Mouse (Mus musculus): ENCODE data around the gene Snai1.

Gene Snai1

DNA sequence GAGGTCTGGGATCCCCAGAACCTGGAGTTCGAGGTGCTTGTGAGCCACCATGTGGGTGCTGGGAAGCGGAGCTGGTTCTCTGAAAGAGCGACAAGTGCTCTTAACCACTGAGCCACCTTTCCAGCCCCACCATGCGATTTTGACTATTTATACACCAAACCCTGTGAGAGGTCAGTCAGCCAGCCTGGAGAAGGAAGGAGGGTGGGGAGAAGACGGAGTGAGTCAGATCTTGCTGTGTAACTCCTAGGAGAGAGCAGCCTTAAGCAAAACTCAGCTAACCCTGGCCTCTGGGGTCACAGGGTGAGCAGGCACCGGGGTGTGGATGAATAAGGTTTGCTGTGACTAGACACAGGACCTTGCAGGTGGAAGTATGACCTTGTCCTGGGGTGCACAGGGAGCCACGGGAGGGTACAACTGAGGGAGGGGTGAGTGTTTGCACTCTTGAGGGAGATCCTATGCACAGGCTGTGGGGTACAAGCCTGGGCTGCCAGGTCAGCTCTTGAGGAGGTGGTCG is 12.4 kb downstream of the Snai1 start:
- no peak for DNase-seq (ENCODE audit: low read depth, low spot score)

DNA sequence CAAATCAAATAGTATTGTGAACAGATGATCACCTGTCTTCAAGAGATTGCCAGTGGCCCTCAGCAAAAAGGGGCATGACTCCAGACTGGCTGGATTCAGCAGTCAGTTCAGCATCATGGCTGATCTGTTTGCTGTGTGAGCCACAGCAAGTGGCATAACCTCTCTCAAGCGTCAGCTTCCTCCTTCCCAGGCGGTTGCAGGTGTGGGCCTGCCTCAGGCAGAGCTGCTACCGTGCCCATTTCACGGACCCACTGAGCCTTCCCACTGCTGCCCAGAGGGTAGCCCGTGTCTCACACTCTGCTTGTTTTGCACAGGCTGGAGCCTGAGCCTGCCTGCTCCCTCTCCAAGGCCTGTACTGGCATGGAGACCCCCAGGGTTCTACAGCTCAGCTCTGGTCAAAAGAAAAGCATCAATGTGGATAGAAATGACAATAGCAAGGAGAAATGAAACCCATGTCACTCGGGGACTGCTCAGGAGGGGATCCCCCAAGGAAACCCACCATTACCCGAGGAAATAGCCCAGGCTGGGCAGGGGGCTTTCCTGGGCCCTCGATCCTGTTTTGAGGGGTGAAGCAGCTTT is 13.4 kb downstream of the Snai1 start:
- DNase-seq (ENCODE audit: low read depth, low spot score), result no peak

DNA sequence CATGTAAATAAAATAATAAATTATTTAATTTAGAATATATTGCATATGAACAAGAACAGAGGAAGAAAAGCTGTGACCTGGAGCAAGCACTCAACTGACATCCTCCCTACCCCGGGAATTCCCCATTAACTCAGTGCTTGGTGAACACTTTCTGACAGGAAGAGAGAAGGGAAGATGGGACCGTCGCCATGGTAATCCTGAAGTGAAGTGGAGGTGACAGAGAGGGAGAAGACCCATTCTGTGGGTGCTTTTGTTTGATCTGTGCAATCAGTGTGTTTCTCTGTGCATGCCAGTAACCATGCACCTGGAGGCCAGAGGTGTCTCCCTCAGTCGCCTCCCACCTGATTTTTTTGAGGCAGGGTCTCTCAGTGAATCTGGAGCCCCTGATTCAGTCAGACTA is 14.3 kb downstream of the Snai1 start:
- DNase-seq (ENCODE audit: low read depth, low spot score), result no peak

DNA sequence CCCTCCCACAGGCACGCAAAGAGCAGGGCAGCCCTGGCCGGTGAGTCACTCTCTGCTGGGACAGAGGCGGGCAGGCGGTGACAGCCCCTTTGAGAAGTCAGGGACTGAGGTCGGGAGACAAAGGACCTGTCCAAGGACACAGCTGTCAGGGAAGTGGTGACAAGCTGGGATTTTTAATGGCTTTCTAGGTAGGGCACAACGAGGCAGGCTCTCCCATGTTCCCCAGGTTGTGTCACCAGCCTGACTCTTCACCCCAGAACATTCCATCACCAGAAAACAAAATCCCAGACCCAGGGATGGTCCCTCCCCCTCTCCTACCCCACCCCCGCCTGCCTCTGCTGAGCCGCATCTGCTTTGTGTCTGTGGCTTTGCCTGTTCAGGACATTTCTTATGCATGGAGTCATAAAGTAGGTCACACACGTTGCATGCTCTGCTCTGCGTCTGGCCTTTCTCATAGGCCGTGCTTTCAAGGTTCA is 15.0 kb downstream of the Snai1 start:
- DNase-seq (ENCODE audit: low read depth, low spot score), result no peak

DNA sequence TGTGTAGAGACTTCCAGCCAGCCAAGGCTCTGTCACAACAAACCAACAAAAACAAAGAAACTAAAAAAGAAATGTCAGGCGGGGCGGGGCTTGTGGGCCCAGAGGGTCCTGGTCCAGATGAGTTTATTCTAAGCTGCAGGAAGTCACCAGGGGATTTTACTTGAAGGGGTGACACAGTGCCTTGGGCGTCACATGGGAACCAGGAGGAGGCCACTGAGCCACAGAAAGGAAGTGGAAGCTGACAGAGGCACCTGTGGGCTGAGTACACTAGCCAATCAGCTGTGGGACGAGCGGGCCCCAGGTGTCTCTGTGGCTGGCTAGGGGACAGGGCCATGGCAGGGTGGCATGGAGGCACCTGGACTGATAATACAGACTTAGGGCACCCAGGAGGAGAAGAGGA is 17.8 kb downstream of the Snai1 start:
- no peak for DNase-seq (ENCODE audit: low read depth, low spot score)

DNA sequence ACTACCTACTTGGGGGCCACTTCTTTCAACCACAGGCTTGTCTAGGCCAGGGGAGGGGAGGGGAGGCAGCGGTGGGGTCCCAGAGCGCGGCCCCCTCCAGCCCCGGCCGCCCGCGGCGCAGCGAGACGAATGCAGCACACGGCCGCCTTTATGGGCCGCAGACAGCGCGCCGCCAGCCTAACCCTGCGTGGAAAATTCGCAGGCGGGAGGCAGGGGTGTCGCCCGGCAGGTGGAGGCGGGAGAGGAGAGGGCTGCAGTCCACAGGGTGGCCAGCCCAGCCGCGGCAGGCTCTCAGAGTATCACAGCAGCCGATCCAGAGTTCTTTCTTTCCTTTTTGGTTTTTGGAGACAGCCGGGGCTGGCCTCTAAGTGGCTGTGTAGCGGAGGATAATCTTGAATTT is 21.4 kb downstream of the Snai1 start:
- DNase-seq (ENCODE audit: low read depth, low spot score), result no peak

DNA sequence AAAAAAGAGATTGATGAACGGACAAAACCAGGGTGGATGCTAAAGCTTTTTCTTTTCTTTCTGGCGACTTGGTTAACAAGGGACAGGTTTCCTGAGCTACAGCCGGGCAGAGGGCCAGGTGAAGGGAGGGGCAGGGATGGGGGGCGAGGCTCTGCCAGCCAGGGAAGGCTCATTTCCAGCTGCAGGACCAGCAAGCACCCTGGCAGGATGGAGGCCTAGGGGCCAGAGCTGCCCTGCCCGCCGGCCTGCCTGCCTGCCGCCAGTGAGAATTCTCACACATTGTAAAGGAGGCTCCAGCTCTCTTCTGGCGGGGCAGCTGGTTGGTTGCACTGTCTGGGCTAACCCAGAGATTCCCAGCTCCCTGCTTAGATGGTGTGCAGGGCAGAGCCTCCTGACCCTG is 24.1 kb downstream of the Snai1 start:
- DNase-seq (ENCODE audit: low read depth, low spot score), result no peak

DNA sequence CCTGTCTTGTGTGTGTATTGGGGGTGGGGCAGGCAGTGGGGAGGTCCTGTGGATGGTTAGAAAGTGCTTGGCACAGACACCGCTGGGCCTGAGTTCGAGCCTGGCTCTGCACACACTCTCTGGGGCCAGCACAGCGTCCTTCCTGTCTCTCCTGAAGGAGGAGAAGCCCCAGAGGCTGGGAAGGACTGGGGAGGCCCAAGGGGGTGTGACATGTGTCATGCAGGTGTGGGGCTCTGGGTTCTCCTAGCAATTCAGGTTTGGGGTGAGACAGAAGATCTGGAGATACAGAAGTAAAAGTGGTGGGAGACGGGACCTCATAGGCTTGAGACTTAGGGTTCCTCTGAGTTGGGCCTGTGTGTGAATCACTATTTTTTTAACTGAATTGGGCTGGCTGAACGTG is 25.0 kb downstream of the Snai1 start:
- no peak for DNase-seq (ENCODE audit: low read depth, low spot score)

DNA sequence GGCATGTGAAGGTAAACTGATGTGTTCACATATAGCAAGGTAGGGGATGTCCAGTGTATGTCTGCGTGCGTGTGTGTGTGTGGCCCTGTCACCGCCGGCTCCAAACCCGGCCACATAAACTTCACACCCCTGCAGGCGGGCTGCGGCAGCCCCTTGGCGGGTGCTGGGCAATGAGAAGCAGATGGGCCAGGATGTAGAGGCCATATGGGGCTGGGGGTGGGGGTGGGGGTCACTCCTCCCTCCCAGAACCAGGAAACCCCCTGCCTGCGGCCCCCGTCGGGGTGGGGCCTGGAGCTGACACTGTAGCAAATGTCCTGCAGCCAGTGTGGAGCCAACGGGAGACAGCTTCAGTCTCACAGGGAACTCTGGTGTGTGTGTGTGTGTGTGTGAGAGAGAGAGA is 25.7 kb downstream of the Snai1 start:
- DNase-seq (ENCODE audit: low read depth, low spot score), result no peak

DNA sequence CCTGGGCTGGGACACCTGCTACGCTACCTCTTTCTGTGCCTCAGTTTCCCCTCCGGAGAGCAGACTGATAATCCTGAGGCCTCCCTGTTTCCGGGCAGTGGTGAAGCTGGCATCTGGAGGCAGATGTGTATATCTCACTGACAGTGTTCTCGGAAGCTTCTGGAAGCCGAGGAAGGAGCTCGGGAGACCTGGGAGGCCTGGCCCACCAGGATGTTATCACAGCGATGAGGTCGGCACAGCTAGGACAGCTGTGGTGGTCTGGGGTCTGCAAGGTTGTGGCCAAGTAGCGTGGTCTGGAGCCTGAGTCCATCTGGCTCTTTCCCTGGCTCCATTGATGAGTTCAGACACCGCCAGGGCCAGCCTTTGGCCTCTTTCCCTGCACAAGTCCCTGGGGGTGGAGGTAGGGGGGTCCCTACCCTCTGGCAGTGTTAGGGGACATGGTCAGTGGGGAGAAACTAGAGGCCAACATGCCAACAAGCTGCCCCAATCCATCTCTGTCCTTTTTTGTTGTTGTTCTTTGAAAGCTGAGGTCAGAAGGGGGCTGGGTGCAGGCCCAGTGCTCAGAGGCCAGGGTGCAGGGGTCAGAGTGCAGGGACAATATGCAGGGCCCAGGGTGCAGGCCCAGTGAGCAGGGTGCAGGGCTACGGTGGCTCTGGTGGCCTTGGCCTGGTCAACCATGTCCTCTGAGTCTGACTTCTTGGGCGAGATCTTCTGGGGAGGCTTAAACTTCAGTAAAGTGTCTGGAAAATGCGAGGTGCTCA is 26.7 kb downstream of the Snai1 start:
- DNase-seq (ENCODE audit: low read depth, low spot score), result no peak

DNA sequence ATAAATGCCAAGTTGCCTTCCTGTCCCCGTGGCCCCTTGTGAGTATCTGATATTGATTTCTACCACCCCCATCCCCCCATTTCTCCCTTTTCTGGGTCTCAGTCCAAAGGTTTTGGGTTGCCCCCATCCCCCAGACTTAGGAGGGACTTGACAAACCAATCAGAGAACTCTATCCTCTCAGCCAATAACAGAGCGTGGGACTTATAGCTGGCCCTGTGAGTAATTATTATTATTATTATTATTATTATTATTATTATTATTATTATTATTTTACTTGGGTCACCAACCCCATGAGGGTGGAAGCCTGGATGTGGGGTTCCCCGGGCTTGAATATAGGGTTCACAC is 27.3 kb downstream of the Snai1 start:
- no peak for DNase-seq (ENCODE audit: low read depth, low spot score)

DNA sequence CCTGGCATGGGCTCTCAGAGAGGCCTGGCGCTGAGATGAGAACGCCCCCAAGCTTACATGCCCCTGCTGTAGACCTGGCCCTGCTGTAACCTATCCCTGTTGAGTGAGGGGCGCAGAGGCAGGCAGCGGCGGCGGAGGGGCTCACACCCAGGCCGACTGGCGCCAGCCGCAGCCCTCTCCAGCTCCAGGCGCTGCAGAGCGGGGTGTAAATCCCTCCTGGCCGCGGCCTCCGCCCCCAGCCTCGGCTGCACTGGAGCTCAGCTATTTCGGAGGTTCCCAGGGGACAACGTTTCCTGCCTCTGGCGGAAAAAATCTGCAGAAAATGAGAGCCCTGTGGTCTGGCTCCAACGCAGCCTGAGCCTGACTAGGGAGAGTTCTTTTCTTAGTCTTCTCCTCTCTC is 27.7 kb downstream of the Snai1 start:
- no peak for DNase-seq (ENCODE audit: low read depth, low spot score)

DNA sequence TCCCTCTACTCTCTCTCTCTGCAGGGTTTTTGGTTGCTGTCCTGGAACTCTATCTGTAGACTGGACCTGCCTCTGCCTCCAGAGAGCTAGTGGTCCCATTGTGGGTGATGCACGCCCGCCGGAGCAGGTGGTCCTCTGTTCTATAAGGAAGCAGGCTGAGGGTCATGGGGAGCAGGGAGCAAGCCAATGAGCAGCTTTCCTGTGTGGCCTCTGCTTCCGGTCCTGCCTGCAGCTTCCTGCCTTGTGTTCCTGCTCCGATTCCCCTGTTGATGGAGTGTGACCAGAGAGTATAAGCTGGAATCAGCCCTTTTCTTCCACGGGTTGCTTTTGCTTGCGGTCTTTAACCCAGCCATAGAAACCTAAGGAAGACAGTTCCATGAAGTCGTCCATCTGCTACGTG is 30.1 kb downstream of the Snai1 start:
- DNase-seq (ENCODE audit: low read depth, low spot score), result no peak

DNA sequence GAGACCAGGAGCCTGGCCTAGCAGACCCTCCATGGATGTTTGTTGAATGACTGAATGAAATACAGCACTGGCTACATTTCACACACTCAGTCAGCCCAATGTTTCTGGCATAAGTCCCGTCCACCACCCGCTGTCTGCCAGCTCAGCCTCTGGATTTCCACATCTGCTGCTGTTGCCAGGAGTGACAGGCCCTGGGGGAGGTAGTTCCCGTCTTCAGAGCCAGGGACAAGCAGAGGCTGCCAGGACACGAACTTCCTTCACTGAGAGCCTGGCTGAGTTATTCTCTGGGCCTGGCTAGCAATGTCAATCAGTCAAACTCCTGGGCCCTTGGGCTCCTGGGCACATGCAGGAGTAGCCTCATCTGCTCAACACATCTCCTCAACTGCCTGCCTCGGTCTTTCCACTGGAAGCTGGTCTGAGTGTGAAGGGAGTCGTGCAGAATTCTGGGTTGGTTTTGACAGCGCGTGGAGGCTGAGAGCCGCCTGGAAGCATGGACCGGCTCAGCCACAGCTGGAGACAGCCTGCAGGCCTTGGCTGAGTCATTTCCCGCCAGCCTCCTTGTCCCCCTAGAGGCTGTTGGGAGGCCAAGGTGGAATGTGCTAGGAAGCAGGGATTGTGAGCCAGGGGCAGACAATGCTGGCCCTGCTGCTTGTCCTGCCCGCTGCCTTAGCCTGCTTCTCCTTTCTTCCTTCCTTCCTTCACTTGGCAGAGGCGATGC is 32.1 kb downstream of the Snai1 start:
- no peak for DNase-seq (ENCODE audit: low read depth, low spot score)

DNA sequence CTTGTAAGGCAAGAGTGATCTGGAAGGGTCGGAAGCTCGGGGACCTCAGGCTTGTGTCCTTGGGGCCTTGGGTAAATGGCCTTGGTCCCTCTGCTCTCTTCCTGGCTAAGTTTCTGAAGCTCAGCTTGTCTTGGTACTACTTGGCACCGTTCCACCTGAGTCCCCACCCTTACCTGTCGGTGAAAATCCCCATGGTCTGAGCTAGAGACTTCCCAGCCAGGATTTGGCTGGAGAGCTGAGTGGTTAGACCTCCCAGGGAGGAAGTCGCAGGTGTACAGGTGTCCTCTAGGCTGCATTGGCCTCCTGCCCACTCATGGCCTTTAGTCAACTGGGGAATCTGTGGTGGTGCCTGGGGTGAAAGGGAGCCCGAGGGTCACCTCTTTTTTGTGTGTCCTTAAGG is 32.8 kb downstream of the Snai1 start:
- no peak for DNase-seq (ENCODE audit: low read depth, low spot score)

DNA sequence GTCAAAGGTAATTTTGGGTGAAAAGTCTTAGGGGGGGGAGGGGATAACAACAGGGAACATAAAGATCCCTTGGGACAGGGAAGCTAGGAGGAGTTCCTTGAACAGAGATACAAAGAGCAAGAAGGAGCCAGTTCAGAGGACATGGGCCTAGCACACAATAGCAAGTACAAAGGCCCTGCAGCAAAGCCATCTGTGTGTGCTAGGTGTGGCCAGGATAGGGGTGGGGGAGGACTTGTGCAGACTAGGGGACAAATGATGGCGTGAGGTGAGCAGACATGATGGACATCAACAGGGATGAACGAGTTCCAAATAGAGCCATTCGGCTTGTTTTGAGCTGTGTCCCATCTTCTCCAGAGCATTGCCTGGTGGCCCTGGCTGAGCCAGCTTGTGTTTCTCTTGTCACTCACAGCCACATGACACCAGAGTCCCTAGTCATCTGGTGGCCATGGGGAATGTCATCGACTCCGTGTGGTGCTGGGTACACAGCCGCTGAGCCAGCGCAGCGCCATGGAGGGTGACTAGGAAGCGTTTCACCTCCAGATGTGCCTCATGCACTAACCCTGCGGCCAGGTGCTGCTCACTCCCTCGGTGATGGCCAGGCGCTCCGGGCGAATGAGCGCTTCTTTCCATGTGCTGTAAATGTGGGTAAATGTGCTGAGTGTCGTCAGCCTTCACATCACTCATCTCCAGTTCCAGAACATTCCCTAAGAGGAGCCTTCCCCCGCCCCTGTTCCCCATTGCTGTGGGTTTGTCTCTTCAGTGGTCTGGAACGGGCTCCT is 33.6 kb downstream of the Snai1 start:
- DNase-seq (ENCODE audit: low read depth, low spot score), result no peak

DNA sequence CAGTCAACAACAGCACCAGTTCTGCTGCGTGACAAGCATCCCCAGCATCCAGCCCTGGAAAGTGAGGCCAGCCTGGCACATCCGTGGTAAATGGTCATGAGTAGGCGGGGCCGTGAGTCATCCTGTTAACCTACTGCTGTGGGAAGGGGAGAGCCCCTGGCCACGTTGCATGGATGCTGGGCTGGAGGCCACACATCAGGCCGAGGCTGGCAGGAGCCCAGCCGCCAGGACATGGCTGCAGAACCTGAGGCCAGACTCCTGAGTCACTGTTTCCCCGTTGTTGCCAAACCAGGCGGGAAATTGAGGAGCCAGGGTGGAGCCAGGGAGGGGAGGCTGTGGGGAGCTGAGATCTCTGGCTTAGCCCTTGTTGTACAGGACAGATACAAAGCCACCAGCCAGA is 36.8 kb downstream of the Snai1 start:
- DNase-seq (ENCODE audit: low read depth, low spot score), result no peak

DNA sequence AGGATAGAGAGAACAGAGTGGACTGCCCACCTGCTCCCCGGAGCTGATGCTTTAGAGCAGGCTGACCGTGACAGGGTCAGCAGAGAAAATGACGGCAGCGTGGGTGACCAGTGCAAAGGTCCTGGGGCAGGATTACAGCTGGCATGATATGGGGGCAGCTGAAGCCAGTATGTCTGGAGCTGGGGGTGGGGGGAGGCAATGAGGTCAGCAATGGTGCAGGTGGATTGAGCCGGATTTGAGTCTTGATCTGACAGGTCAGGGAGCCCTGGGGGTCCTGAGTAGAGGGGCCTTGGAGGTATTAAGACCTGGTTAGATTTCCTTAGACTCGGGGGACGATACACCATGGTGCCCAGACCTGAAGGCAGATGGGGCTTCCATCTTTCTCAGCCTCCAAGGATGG is 37.6 kb downstream of the Snai1 start:
- DNase-seq (ENCODE audit: low read depth, low spot score), result no peak

DNA sequence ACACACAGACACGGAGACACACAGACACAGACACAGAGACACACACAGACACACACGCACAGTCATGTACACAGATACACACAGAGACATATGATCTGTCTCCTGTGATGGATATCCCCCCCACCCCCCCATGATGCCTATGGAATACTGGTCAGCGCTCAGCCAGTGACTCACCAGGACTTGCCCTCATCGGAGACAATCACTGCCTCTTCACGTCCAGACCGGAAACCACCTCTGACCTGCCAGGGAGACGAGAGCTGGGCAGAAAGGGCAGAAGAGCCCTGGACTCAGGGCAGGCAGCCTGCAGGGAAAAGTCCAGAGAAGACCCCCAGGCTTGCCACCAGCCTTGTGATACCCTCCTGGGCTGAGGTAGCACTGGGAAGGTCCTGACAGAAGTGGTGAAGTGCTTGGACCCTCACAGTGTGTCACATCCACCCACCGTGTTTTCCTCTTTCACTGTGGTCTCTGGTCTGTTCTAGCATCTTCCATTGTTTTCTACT is 38.2 kb downstream of the Snai1 start:
- no peak for DNase-seq (ENCODE audit: low read depth, low spot score)

DNA sequence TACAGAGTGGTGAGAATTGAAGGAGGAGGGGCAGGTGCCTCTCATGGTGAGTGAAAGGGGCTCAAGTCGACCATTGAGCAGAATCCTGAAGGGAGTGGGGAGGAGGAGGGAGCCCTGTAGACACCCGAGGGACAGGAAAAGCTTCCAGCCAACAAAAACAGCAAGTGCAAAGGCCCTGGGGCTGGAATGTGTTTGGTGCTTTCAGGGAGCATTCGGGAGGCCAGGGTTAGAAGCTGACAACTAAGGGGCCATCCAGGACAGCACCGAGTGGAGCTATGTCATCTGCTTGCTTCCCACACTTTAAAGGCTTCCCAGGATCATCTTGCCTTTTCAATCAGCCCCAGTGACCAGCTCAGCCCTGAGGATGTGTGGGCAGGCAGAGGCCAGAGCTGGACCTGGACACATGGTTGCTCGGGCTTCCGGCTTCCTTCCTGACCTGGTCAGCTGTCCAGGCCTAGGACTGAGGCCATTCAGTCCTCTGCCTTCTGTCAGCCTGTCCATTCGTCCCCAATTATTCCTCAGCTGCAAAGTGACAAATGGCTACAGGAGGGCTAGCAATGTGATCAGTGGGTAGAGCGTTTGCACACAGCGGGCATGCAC is 39.3 kb downstream of the Snai1 start:
- no peak for DNase-seq (ENCODE audit: low read depth, low spot score)

DNA sequence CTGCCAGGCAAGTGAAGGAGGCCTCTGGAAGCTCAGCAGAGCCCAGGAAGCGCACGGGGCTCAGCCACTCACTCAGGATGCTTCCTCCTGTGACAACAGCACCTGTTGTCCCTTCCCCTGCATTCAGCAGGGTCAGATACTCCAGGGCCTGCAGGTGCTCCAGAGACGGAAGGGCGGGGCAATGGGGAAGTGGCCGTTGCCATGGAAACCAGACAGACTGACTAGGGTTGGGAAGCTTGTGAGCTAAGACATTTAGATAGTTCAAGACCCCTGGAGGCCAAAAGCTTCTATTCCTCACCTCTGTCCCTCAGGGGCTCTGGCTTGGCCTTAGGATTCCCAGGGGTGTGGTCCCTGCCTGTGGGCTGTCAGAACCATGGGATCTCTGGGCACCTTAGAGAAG is 40.5 kb downstream of the Snai1 start:
- peak; percentile 78 for DNase-seq (ENCODE audit: low read depth, low spot score)

All from WW6 (cell line).